Comparison of ENCODE assay signal across 9 mouse cellular contexts in the genomic region with DNA sequence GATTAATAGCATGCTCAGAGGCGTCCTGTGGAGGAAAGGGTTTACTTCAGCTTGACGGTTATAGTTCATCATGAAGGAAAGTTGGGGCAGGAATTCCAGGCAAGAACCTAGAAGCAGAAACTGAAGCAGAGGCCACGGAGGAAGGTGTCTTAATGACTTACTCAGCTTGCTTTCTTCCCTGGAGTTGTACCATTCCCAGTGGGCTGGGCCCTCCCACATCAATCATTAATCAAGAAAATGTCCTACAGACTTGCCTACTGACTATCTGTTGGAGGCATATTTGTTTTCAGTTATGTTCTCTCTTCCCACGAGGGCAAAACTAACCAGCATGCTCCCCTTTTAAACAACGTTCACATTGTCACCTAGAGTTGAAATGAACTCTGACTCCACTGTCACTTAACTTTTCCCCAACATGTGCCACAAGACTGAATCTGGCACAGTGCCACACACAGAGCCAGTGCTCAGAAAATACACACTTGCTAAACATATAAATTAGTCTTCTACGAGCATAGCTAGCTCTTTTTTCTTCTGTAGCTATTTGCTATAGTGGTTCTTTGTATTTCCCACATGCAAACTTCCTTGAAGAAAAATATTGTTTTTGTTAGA. TPM values are rescaled to one million over a fixed set of nuclear protein-coding genes. Genes with fewer than 3 reads are reported as not detected.
DNase-seq lines count a peak whose midpoint lies in the region; ATAC-seq lines count a peak whose summit lies in the region.
"Had no signal": no experiment of that assay in that cellular context is flagged by ENCODE, and none has a peak within 500 bp of the region (broad histone marks: within the 10 kb centered on the region; RNA-seq: fewer than 3 reads in every experiment).

No protein-coding gene starts in this region.

- H3K36me3 ChIP-seq in forebrain, embryonic 10.5 days (replicated peaks) = peaks cover 40% of the 10 kb centered on the region
- H3K36me3 ChIP-seq in forebrain, embryonic 11.5 days (ENCODE audit: control insufficient read depth, insufficient read depth, low read length) = no peaks in the 10 kb centered on the region; the same call in 1 of the 2 replicates
- H3K36me3 ChIP-seq in intestine, embryonic 14.5 days (ENCODE audit: control insufficient read depth, insufficient read depth, low read length) = peaks cover 35% of the 10 kb centered on the region
- H3K36me3 ChIP-seq in limb, embryonic 15.5 days = peaks cover 24% of the 10 kb centered on the region

- DNase-seq in forebrain, embryonic 10.5 days (ENCODE audit: extremely low spot score, low spot score) = no peak
- no peak for DNase-seq in forebrain, embryonic 11.5 days (ENCODE audit: low spot score)
- peak; percentile 12 for DNase-seq in A20 (ENCODE audit: low read depth, low spot score)
- DNase-seq in intestine, embryonic 14.5 days (ENCODE audit: low spot score) = no peak
- DNase-seq in right cerebral cortex, adult 2 months (ENCODE audit: low spot score in 2 of 2) = no peak
- DNase-seq in gastrocnemius, adult 8-10 months (ENCODE audit: low spot score in 2 of 2) = no peak
- DNase-seq: heart, adult 11 months had no signal

- no peak for ATAC-seq in forebrain, embryonic 11.5 days (replicated peaks; ENCODE audit: low FRiP score)
- ATAC-seq in intestine, embryonic 14.5 days (replicated peaks; ENCODE audit: low FRiP score, low TSS enrichment, low read depth) = no peak
- no peak for ATAC-seq in limb, embryonic 15.5 days (ENCODE audit: insufficient number of reproducible peaks, low FRiP score, low TSS enrichment, low read depth)
- no peak for ATAC-seq in frontal cortex, adult (ENCODE audit: low TSS enrichment)

- peaks cover 13% of the 10 kb centered on the region for H3K4me1 ChIP-seq in forebrain, embryonic 10.5 days
- H3K4me1 ChIP-seq in forebrain, embryonic 11.5 days (replicated peaks; ENCODE audit: control insufficient read depth, insufficient read depth, low read length) = no peaks in the 10 kb centered on the region
- peaks cover 3% of the 10 kb centered on the region for H3K4me1 ChIP-seq in intestine, embryonic 14.5 days (replicated peaks; ENCODE audit: control insufficient read depth, insufficient read depth, low read length)
- H3K4me1 ChIP-seq in limb, embryonic 15.5 days = peaks cover 10% of the 10 kb centered on the region; the same call in 1 of the 2 replicates

- no peak overlapping the region for H3K27ac ChIP-seq in forebrain, embryonic 10.5 days
- no peak overlapping the region for H3K27ac ChIP-seq in forebrain, embryonic 11.5 days (ENCODE audit: low read depth, low read length)
- no peak overlapping the region for H3K27ac ChIP-seq in intestine, embryonic 14.5 days (ENCODE audit: low read depth)
- no peak overlapping the region for H3K27ac ChIP-seq in limb, embryonic 15.5 days

- H3K27me3 ChIP-seq in forebrain, embryonic 10.5 days (ENCODE audit: poor library complexity, severe bottlenecking) = no peaks in the 10 kb centered on the region
- no peaks in the 10 kb centered on the region for H3K27me3 ChIP-seq in forebrain, embryonic 11.5 days (ENCODE audit: control insufficient read depth, insufficient read depth, low read length)
- no peaks in the 10 kb centered on the region for H3K27me3 ChIP-seq in intestine, embryonic 14.5 days (replicated peaks; ENCODE audit: control insufficient read depth, insufficient read depth, low read length)
- no peaks in the 10 kb centered on the region for H3K27me3 ChIP-seq in limb, embryonic 15.5 days

- peak overlapping the region; percentile 75; the same call in 1 of the 2 replicates for H3K4me3 ChIP-seq in forebrain, embryonic 10.5 days
- no peak overlapping the region for H3K4me3 ChIP-seq in forebrain, embryonic 11.5 days (ENCODE audit: low read depth, low read length)
- peak overlapping the region; percentile 72 for H3K4me3 ChIP-seq in intestine, embryonic 14.5 days (ENCODE audit: low read depth, low read length)
- no peak overlapping the region for H3K4me3 ChIP-seq in limb, embryonic 15.5 days

- no peak overlapping the region for H3K9ac ChIP-seq in forebrain, embryonic 11.5 days (ENCODE audit: low read length)
- H3K9ac ChIP-seq in intestine, embryonic 14.5 days (ENCODE audit: low read length) = no peak overlapping the region; the same call in 1 of the 2 replicates
- no peak overlapping the region for H3K9ac ChIP-seq in limb, embryonic 15.5 days

- WGBS in forebrain, embryonic 10.5 days = 91% methylated on average over 6 of the region's 6 CpGs
- WGBS in forebrain, embryonic 11.5 days = 91% methylated on average over 6 of the region's 6 CpGs
- WGBS in intestine, embryonic 14.5 days = 51% methylated on average over 6 of the region's 6 CpGs
- 57% methylated on average over 6 of the region's 6 CpGs for WGBS in limb, embryonic 15.5 days

- no peaks in the 10 kb centered on the region; the same call in 1 of the 2 replicates for H3K9me3 ChIP-seq in forebrain, embryonic 10.5 days
- no peaks in the 10 kb centered on the region for H3K9me3 ChIP-seq in forebrain, embryonic 11.5 days (ENCODE audit: control insufficient read depth, low read length)
- no peaks in the 10 kb centered on the region for H3K9me3 ChIP-seq in intestine, embryonic 14.5 days (ENCODE audit: control insufficient read depth, low read length)
- no peaks in the 10 kb centered on the region for H3K9me3 ChIP-seq in limb, embryonic 15.5 days

- H3K4me2 ChIP-seq in forebrain, embryonic 11.5 days (ENCODE audit: low read depth, low read length, severe bottlenecking) = no peak overlapping the region
- peak overlapping the region; percentile 70 for H3K4me2 ChIP-seq in intestine, embryonic 14.5 days (ENCODE audit: low read length)
- peak overlapping the region; percentile 10; the same call in 1 of the 2 replicates for H3K4me2 ChIP-seq in limb, embryonic 15.5 days

RNA-seq across cellular contexts. Expression of gene Orc5, which starts 1.6 kb away (rescaled TPM):
- polyA plus RNA-seq in forebrain, embryonic 10.5 days (2016; fragmentation: Nextera tagmentation; extraction: Ambion mirVana) = 51.6 and 54.9 TPM in 2 replicates
- 45.5 and 48.0 TPM in 2 replicates for polyA plus RNA-seq in forebrain, embryonic 11.5 days (2014; fragmentation: Nextera tagmentation; extraction: Ambion mirVana)
- 42.4 and 43.4 TPM in 2 replicates for polyA plus RNA-seq in intestine, embryonic 14.5 days (2014; fragmentation: Nextera tagmentation; extraction: Ambion mirVana)
- polyA plus RNA-seq in limb, embryonic 15.5 days (2015; fragmentation: Nextera tagmentation; extraction: Ambion mirVana) = 32.9 and 33.7 TPM in 2 replicates
- total RNA-seq in gastrocnemius, adult 8-10 months (2022) = 1 to 10 TPM; 6.1 to 9.1 (median 8.5) TPM

Comparison
In these comparisons a context has a peak if more than half of its experiments do, and no peak if none do; other contexts are left out.
1. H3K4me3 ChIP-seq: peak in forebrain, embryonic 10.5 days (single experiment) and intestine, embryonic 14.5 days (single experiment); none in forebrain, embryonic 11.5 days (single experiment) and limb, embryonic 15.5 days (single experiment).